Mouse (Mus musculus): ENCODE data around the gene Adgrg6.

- TF ChIP-seq CTCF (IDR thresholded peaks at IDR 0.05; ENCODE audit: low read depth, low read length) (no peak), POLR2A (IDR thresholded peaks at IDR 0.05; ENCODE audit: extremely low read depth, insufficient read depth, low read length) (no peak)
These were observed 85.1 kb downstream of the Adgrg6 start for GRCm38 (mm10) chr10:14460252-14460932.

Data from liver, adult 2 months (tissue).